Mouse (Mus musculus) skeletal muscle tissue, postnatal 0 days (tissue): ENCODE data around the gene Csad. TPM values are rescaled to one million over a fixed set of nuclear protein-coding genes. Genes with fewer than 3 reads are reported as not detected.

Source experiments
- polyA plus RNA-seq: library from polyadenylated mRNA; unstranded; fragments of >200 nt; fragmentation: Nextera tagmentation; extraction: Ambion mirVana; gene quantifications from 2 replicates; pipeline ENCODE4 v1.2.1, GENCODE M21; 2015

Csad gene
- 37.1 and 53.2 TPM in 2 replicates for polyA plus RNA-seq

GRCm38 (mm10) chr15:102204674-102205505, at the start of gene Csad:
Gene Csad (minus strand): TSS chr15:102204724.

GRCm38 (mm10) chr15:102231748-102232147, 27.2 kb upstream of the Csad start, which contains the start of gene Itgb7:
Gene Itgb7 (minus strand): TSS chr15:102231944.

GRCm38 (mm10) chr15:102202971-102203834, 1.3 kb downstream of the Csad start, which contains the start of gene Zfp740:
Gene Zfp740 (plus strand): TSS chr15:102203249.

GRCm38 (mm10) chr15:102150301-102151135, 54.0 kb downstream of the Csad start, which contains the start of gene Soat2:
Gene Soat2 (plus strand): TSS chr15:102150526.

GRCm38 (mm10) chr15:102144274-102144711, 60.2 kb downstream of the Csad start, which contains the start of gene Igfbp6:
Gene Igfbp6 (plus strand): TSS chr15:102144362.

GRCm38 (mm10) chr15:102136129-102136758, 68.3 kb downstream of the Csad start, which contains the start of gene Spryd3:
Gene Spryd3 (minus strand): TSS chr15:102136234.

Other genes starting within 250 kb of the Csad start
- gene Krt8, start 200.2 kb downstream of the Csad start, polyA plus RNA-seq = 9.9 and 10.8 TPM in 2 replicates
- gene Krt18, start 176.5 kb downstream of the Csad start, polyA plus RNA-seq = 5.0 and 6.7 TPM in 2 replicates
- 49.4 and 56.1 TPM in 2 replicates for gene Eif4b, start 131.0 kb downstream of the Csad start, polyA plus RNA-seq
- 19.1 and 21.2 TPM in 2 replicates for gene Tns2, start 104.3 kb downstream of the Csad start, polyA plus RNA-seq
- gene Spryd3, start 68.5 kb downstream of the Csad start, polyA plus RNA-seq = 11.7 and 13.3 TPM in 2 replicates
- 60.7 and 79.8 TPM in 2 replicates for gene Igfbp6, start 60.4 kb downstream of the Csad start, polyA plus RNA-seq
- 0.14 and 0.22 TPM in 2 replicates for gene Soat2, start 54.2 kb downstream of the Csad start, polyA plus RNA-seq
- gene Zfp740, start 1.5 kb downstream of the Csad start, polyA plus RNA-seq = 25.8 and 26.2 TPM in 2 replicates
- gene Itgb7, start 27.2 kb upstream of the Csad start, polyA plus RNA-seq = 1.8 and 2.2 TPM in 2 replicates
- 8.4 and 11.5 TPM in 2 replicates for gene Rarg, start 52.8 kb upstream of the Csad start, polyA plus RNA-seq
- gene Gm9918, start 65.8 kb upstream of the Csad start, polyA plus RNA-seq = 0.06 TPM in 1 of 2 replicates, not detected in the other
- gene Mfsd5, start 74.7 kb upstream of the Csad start, polyA plus RNA-seq = 30.0 and 37.6 TPM in 2 replicates
- 2.5 and 3.5 TPM in 2 replicates for gene Espl1, start 91.5 kb upstream of the Csad start, polyA plus RNA-seq
- 270 and 314 TPM in 2 replicates for gene Pfdn5, start 121.4 kb upstream of the Csad start, polyA plus RNA-seq
- gene Myg1, start 127.0 kb upstream of the Csad start, polyA plus RNA-seq = 30.0 and 30.5 TPM in 2 replicates
- 11.4 and 14.4 TPM in 2 replicates for gene Aaas, start 146.0 kb upstream of the Csad start, polyA plus RNA-seq
- gene Sp7, start 162.5 kb upstream of the Csad start, polyA plus RNA-seq = 0.13 and 0.35 TPM in 2 replicates
- gene Sp1, start 201.4 kb upstream of the Csad start, polyA plus RNA-seq = 3.3 and 4.0 TPM in 2 replicates
- gene Amhr2, start 240.6 kb upstream of the Csad start, polyA plus RNA-seq = 7.8 and 9.7 TPM in 2 replicates